Mouse (Mus musculus) heart, postnatal 25 days (tissue): ENCODE data around the gene Cyp2d22. TPM values are rescaled to one million over a fixed set of nuclear protein-coding genes. Genes with fewer than 3 reads are reported as not detected.
"Not testable (repeated sequence)": the region's sequence is repeated elsewhere in the genome, so short reads cannot be mapped to it uniquely, and the experiment has no call there.

Source experiments
- DNase-seq: peaks from one replicate; pipeline ENCODE4 v3.0.0; 2022; ENCODE audit warnings: low spot score
- intact Hi-C: fragments of 180-260 bp; cut with DNase I; formaldehyde crosslinking; loops from one replicate; pipeline ENCODE4 v1.15.1; 2025
- total RNA-seq, 2 experiments: library from RNA; stranded (reverse); gene quantifications; 2 replicates each; pipeline ENCODE4 v1.2.3; 2021

Cyp2d22 gene
- total RNA-seq, 2 experiments from 2014 or later = 21.5 to 25.4 TPM

DNA sequence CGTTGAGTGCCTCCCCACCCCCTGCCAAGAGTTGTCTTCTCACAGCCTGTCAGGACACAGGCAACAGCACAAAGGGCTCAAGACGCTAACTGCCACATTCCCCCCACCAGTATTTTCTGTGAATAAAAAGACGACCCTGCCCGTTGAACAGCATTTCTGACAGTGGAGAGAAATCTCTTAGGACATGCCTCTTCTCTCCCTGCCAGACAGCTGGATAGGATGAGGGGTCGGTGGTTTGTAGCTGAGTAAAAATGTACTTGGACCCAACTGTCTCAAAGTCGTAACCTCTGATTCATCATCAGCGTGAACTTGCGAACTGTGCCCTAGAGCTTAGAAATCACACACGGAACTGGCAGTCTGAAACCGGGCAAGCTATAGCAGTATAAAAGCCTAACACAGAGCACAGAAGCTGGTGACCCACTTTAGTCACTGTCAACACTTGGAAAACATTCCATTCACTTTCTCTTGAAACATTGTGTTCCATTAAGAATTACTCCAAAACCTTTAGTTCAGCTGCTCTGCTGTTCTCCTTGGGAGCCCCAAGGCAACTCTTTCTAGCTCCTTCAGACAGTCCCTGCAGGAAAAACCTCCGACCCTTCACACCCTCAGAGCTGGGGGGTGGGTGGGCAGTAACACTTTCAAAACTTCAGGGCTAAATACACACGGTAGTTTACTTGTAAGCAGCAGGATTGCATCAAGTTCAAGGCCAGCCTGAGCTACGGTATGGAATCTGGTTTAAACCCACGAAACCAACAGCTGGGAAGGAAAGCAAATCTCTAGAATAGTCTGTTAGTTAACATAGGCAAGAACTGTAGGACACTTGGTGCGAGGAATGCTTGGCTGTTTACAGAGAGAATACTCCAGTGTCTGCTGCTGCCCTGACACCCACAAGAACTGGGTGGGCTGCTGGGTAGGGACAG lies 1.5 kb downstream of the Cyp2d22 start:
- intact Hi-C loops = no loop called here
- no peak for DNase-seq

DNA sequence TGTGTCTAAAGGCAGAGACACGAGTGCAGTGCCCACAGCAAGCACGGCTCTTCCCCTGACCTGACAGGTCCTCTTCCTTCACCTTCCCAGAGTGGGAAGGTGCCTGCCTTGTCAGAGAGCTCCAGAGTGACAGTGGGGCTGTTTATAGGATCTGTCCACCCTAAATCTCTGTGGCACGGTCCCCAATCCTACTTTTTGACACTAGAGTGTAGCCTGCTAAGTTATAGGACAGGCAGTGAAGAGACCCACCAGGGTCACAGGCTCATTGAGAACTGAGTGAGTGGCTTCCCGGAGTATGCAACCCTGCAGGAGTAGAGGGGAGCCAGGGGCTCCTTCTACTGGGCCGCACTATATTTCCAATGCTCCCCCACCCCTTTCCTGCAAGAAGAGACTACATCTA lies 2.4 kb downstream of the Cyp2d22 start:
- no peak for DNase-seq
- intact Hi-C loops = no loop called here

DNA sequence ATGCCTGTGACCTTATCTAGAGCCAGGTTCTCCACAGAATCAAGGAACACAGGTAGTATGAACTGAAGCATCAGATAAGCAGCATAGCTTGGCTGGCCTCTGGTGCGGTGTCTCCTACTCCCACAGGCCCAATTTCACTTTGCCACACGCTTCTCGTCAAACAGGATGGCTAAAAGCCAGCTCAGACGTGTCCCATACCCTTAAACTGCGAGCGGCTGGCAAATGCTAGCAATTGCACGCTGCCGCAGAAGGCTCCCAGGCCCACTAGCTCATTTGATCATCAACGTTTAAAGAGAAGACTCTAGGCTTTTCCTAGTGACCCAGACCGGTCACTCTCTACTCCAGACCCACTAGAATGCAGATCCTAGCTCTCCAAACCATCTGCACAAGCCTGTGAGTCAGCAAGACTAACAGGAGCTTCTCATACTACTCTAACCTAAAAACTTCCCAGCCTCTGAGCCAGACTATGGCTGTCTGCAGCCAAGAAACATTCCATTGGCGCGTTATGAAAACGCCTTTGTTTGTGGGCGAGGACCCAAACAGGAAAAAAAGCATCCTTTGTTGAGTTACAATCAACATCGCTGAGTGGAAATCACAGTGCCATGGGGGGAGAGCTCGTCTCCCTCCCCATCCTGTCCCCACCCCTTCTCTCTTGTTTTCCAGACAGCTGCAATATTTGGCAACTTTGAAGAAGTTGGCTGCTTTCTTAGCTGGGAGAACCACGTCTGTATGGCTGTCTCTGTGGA lies 3.5 kb downstream of the Cyp2d22 start:
- intact Hi-C loops = no loop called here
- DNase-seq = peak; percentile 77

DNA sequence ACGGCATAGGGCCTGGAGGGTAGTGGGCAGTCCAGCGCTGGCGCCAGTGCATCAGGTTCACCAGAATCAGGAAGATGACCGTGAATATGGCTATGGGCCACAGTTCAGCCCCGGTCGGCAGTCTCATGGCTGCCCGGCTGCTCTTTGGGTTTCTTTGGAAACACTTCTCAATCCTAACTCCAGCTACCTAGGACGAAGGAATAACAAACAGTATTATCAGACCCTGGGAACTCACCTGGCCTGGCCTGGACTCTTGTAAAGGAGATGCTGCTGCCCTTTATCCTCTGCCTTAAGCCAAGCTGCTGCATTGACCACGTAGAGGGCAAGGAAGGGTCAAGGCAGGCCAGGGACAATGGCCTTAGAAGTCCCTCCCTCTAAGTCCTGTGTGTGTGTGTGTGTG lies 4.2 kb downstream of the Cyp2d22 start:
- intact Hi-C loops = no loop called here
- no peak for DNase-seq

GRCm38 (mm10) chr15:82374437-82374836 lies 5.6 kb downstream of the Cyp2d22 start:
- intact Hi-C loops = no loop called here
- no peak for DNase-seq

DNA sequence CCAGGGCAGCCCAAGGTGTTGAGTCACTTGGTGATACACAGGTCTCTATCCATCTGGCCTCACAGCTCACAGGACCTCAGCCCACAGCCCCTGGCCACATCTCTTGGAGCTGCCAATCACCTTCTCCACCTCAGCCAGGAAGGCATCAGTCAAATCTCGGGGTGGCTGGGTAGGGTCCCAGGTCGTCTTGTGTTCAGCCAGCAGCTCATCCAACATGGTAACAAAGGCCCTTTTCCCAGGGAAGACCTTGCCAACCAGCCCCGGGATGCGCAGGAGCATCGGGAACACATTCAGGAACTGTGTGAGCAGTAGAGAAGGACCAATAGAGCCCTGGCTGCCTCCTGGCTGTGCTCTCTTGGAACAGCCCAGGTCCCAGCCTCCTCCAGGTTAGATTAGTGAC lies 7.1 kb downstream of the Cyp2d22 start:
- intact Hi-C loops = no loop called here
- DNase-seq = no peak

- intact Hi-C loops = no loop called here
- DNase-seq = no peak
Observed at GRCm38 (mm10) chr15:82372446-82372845, 7.6 kb downstream of the Cyp2d22 start.

DNA sequence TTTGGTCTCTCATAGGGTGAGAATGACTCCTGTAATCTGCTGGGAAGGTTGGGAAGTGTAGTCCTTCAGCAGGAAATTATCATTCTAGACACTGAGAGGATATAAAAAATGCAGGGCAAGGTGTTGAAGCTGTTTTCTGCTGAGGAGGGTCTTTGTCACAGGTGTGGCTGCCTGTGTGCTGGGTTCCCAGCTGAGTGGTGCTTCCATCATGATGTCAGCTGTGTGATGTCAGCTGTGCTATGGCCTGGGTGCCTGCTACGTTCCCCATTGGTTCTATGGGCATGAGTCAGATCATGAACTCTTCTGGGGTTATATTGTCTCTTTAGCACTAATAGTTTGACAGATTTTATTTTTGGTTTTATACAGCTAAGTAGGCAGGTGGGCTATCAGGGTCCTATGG lies 11.2 kb downstream of the Cyp2d22 start:
- intact Hi-C loops = no loop called here
- DNase-seq = no peak

GRCm38 (mm10) chr15:82368146-82368545 lies 11.9 kb downstream of the Cyp2d22 start:
- DNase-seq = no peak
- intact Hi-C loops = no loop called here

DNA sequence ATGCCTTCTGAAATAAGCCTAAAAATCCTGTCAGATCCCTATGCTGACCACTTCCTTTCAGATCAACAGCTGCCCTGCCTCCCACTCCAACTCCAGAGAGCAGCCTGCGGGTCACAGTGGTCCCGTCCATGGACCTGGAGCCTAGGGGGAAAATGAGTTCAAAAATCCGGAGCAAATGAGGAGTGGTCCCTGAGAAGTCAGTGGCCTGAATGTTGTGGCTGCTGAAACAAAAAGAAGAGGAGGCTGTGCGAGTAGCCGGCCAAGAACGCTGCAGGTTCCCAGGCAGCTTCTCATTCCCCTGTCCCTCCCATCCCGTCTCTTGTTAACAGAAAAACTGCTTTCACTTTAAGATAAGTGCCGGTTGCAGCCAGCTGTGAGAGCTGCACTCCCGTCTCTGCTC lies 15.5 kb downstream of the Cyp2d22 start:
- DNase-seq, intact Hi-C loops: not testable (repeated sequence)

DNA sequence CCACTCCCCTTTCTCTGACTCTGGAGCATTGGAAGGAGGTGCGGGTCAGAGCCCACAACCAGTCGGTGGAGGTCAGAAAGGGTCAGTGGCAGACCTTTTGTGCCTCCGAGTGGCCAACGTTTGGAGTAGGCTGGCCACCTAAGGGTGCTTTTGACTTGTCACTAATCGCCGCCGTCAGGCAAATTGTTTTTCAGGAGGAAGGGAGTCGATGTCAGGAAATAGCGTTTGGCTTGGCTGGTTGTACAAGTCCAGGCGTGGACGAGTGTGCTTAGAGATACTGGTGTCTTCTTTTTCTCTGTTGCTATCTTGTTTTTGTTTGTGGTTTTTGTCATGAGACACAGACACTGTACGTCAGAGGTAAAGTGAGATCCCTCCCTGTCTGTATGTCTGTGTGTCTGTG lies 16.3 kb downstream of the Cyp2d22 start:
- intact Hi-C loops, DNase-seq: not testable (repeated sequence)

DNA sequence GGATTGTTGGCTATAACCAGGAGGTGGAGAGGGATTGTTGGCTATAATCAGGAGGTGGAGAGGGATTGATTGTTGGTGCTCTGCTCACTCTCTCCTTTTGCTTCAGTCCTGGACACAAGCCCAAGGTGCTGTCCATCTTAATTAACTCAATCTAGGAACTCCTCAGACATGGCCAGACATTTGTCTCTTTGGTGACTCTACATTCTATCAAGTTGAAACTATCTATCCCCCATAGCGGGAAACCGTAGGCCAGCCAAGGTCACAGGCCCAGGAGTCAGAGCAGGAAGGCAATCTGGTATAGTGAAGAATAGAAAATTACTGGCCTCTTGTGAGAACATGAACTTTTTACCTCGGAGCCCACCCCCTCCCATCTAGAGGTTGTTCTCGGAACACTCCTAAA lies 17.8 kb downstream of the Cyp2d22 start:
- no peak for DNase-seq
- intact Hi-C loops = no loop called here

- intact Hi-C loops = no loop called here
- no peak for DNase-seq
Observed at GRCm38 (mm10) chr15:82361459-82362018, 18.5 kb downstream of the Cyp2d22 start.

GRCm38 (mm10) chr15:82358431-82359260 lies 21.4 kb downstream of the Cyp2d22 start:
- intact Hi-C loops = no loop called here
- DNase-seq = no peak

GRCm38 (mm10) chr15:82354126-82354945 lies 25.7 kb downstream of the Cyp2d22 start, which contains the start of gene Ndufa6:
Gene Ndufa6 (minus strand): TSS chr15:82354322.
- intact Hi-C loops = loop anchor here (1.0 kb wide), 2 partner anchors 26 to 63 kb away; partner anchors contain the start of gene Cyp2d22

DNA sequence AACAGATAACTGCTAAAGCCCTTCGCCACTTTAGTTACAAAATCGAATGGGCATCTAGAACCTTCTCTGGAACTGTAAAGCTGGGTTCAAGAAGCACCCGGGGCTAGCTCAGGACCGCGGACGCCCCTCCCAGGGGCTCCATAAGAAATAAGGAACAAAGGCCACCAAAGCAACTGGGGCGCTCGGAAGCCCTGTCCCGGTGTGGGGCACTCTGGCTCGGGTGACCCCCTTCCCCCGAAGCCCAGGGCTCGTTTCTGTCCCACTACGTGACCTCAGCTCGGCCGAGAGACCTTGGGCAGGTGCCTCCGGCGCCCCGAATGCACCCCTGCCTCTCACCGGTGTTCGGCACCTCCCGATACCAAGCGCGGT lies 26.3 kb downstream of the Cyp2d22 start:
- no peak for DNase-seq
- intact Hi-C loops = loop anchor here (1.0 kb wide), 2 partner anchors 27 to 64 kb away; partner anchors contain the start of gene Cyp2d22

More at GRCm38 (mm10) chr15:82354126-82354945, 25.7 kb downstream of the Cyp2d22 start, which contains the start of gene Ndufa6:
- peak; percentile 95 for DNase-seq

GRCm38 (mm10) chr15:82353078-82353744 lies 26.8 kb downstream of the Cyp2d22 start:
- DNase-seq = no peak
- intact Hi-C loops = no loop called here

DNA sequence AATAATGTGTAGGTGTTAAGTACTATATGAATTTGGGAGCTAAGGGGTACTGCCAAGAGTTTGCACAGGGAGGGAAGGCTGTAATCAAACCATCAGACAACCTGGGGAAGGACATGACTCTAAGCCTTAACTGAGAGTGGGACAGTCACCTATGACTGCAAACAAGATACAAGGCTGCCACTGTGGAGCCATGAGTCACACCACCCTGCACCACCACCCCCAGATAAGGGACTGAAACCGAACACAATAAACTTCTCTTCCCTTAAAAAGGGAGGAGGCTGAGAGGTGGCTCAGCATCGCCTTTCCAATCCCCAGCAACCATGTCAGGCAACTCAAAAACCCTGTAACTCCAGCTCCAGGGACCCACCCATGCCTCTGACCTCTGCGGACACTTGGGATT lies 28.6 kb downstream of the Cyp2d22 start:
- intact Hi-C loops = no loop called here
- no peak for DNase-seq
